Mouse (Mus musculus): ENCODE measurements around the gene Tmem221. TPM values are rescaled to one million over a fixed set of nuclear protein-coding genes. Genes with fewer than 3 reads are reported as not detected.

The Tmem221 gene
- total and polyA plus RNA-seq, 3 experiments = 1.7 to 5.1 TPM; not detected in 1

DNA sequence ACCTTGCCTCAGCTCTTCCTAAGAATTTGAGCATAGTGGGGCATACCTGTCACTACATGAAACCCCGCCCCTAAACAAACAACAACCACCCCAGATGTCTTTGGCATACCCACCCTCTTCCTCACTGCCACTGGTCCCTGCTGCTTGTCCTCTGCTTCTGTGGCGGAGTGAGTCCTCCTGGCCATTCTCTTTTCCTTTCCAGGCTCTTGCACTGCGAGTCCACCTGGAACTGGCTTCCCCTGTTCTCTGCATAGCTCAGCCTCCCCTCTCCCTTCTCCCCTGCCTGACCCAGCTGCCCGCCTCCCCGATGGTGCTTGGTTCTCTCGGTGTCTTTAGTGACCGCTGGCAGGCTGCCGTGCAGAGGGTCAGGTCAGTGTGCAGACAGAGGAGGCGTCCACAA is 14.9 kb downstream of the Tmem221 start:
- H3K9ac ChIP-seq (ENCODE audit: control insufficient read depth, low read depth, low read length, poor library complexity, severe bottlenecking) = no peak overlapping the region
- H3K4me3 ChIP-seq (ENCODE audit: control insufficient read depth in 1 of 2, insufficient read depth in 1 of 2, low read depth in 2 of 2, low read length in 2 of 2) = peak overlapping the region; percentile 88 to 93; a peak in 2 of 4 replicates
- H3K9me3 ChIP-seq (replicated peaks; ENCODE audit: insufficient read depth, low read length) = no peaks in the 10 kb centered on the region
- no peaks in the 10 kb centered on the region for H3K27me3 ChIP-seq (ENCODE audit: control insufficient read depth in 1 of 2, insufficient read depth in 2 of 2, low read length in 2 of 2)
- H3K36me3 ChIP-seq (ENCODE audit: control insufficient read depth in 1 of 2, insufficient read depth in 2 of 2, low read length in 2 of 2) = peaks cover 0 to 5% of the 10 kb centered on the region in 2 experiments; a peak in 2 of 4 replicates
- H3K4me1 ChIP-seq (ENCODE audit: control insufficient read depth in 1 of 2, insufficient read depth in 2 of 2, low read length in 2 of 2) = peaks cover 2 to 8% of the 10 kb centered on the region in 2 experiments; a peak in 1 of 4 replicates
- no peak overlapping the region for H3K27ac ChIP-seq (ENCODE audit: control insufficient read depth, low read depth, low read length)
- 0 out of 2 replicates have a peak, but pooled peaks cover 6% of the 10 kb centered on the region for H3K79me2 ChIP-seq (ENCODE audit: control insufficient read depth, insufficient read depth, low read length, poor library complexity)
- TF ChIP-seq POLR2A (IDR thresholded peaks at IDR 0.05; ENCODE audit: control insufficient read depth in 1 of 2, insufficient read depth in 1 of 2, low read depth in 1 of 2, low read length in 2 of 2, poor library complexity in 1 of 2) = no peak
- no peak for TF ChIP-seq SMC3 (IDR thresholded peaks at IDR 0.05; ENCODE audit: low read depth, low read length)
- no peak for TF ChIP-seq MYC (IDR thresholded peaks at IDR 0.05; ENCODE audit: low read depth, low read length)
- no peak for TF ChIP-seq ZNF384 (IDR thresholded peaks at IDR 0.05; ENCODE audit: low read depth, low read length)
- TF ChIP-seq CTCF (IDR thresholded peaks at IDR 0.05 in 2 of 3, conservative IDR thresholded peaks at IDR 0.05 in 1 of 3; ENCODE audit: control insufficient read depth in 1 of 3, insufficient read depth in 1 of 3, low read depth in 2 of 3, low read length in 3 of 3, poor library complexity in 1 of 3, severe bottlenecking in 1 of 3) = no peak
- TF ChIP-seq MAX (IDR thresholded peaks at IDR 0.05; ENCODE audit: low read length) = no peak
- no peak for TF ChIP-seq ELF1 (IDR thresholded peaks at IDR 0.05; ENCODE audit: low read depth, low read length)
- no peak for TF ChIP-seq ETS1 (IDR thresholded peaks at IDR 0.05; ENCODE audit: low read depth, low read length)
- no peak for TF ChIP-seq MAZ (IDR thresholded peaks at IDR 0.05; ENCODE audit: low read depth, low read length)
- TF ChIP-seq GATA1 (IDR thresholded peaks at IDR 0.05; ENCODE audit: low read depth, low read length) = no peak
- TF ChIP-seq TCF12 (IDR thresholded peaks at IDR 0.05; ENCODE audit: low read depth, low read length) = no peak
- TF ChIP-seq NELFE (IDR thresholded peaks at IDR 0.05; ENCODE audit: low read depth, low read length) = no peak
- no peak for DNase-seq (ENCODE audit: low read depth, low spot score)

GRCm38 (mm10) chr8:71542632-71543343 is 15.9 kb downstream of the Tmem221 start, which contains the start of gene Mvb12a:
Mvb12a (plus strand) TSS chr8:71542922.
- Histone ChIP-seq H3K27ac (ENCODE audit: control insufficient read depth, low read depth, low read length) (no peak within 1 kb of the TSS), H3K4me1 (ENCODE audit: control insufficient read depth in 1 of 2, insufficient read depth in 2 of 2, low read length in 2 of 2) (peaks cover 2 to 8% of the 10 kb centered on the region in 2 experiments; a peak in 2 of 4 replicates), H3K4me3 (ENCODE audit: control insufficient read depth in 1 of 2, insufficient read depth in 1 of 2, low read depth in 2 of 2, low read length in 2 of 2) (peak within 1 kb of the TSS; percentile 88 to 93)
- TF ChIP-seq ZC3H11A (IDR thresholded peaks at IDR 0.05; ENCODE audit: low read depth, low read length) (no peak), E2F4 (IDR thresholded peaks at IDR 0.05; ENCODE audit: borderline replicate concordance, low read depth, low read length) (peak; percentile 80; the same call in 1 of the 2 replicates), CHD1 (IDR thresholded peaks at IDR 0.05; ENCODE audit: low read depth, low read length) (no peak), NRF1 (IDR thresholded peaks at IDR 0.05; ENCODE audit: insufficient read depth, low read depth, low read length, poor library complexity, severe bottlenecking) (peak; percentile 94), POLR2AphosphoS5 (IDR thresholded peaks at IDR 0.05; ENCODE audit: borderline replicate concordance, low read depth, low read length) (no peak), TAL1 (IDR thresholded peaks at IDR 0.05; ENCODE audit: low read length) (no peak), TBP (IDR thresholded peaks at IDR 0.05; ENCODE audit: low read depth, low read length) (0 out of 2 replicates have a peak, but pooled peaks have one; percentile 22), CTCF (IDR thresholded peaks at IDR 0.05 in 2 of 3, conservative IDR thresholded peaks at IDR 0.05 in 1 of 3; ENCODE audit: control insufficient read depth in 1 of 3, insufficient read depth in 1 of 3, low read depth in 2 of 3, low read length in 3 of 3, poor library complexity in 1 of 3, severe bottlenecking in 1 of 3) (peak in 1 of 3 experiments; percentile 3; a peak in 1 of 6 replicates), ZNF384 (IDR thresholded peaks at IDR 0.05; ENCODE audit: low read depth, low read length) (no peak), POLR2AphosphoS2 (IDR thresholded peaks at IDR 0.05; ENCODE audit: low read length) (no peak), RAD21 (IDR thresholded peaks at IDR 0.05; ENCODE audit: low read depth, low read length) (no peak), NELFE (IDR thresholded peaks at IDR 0.05; ENCODE audit: low read depth, low read length) (peak; percentile 53; the same call in 1 of the 2 replicates), KAT2A (conservative IDR thresholded peaks at IDR 0.05; ENCODE audit: low read depth, low read length) (peak; percentile 96; the same call in 1 of the 2 replicates), BHLHE40 (IDR thresholded peaks at IDR 0.05; ENCODE audit: borderline replicate concordance, low read depth, low read length) (no peak), MAFK (IDR thresholded peaks at IDR 0.05; ENCODE audit: borderline replicate concordance, low read depth, low read length) (no peak), CHD2 (IDR thresholded peaks at IDR 0.05; ENCODE audit: low read length) (peak; percentile 19; the same call in 1 of the 2 replicates), MAZ (IDR thresholded peaks at IDR 0.05; ENCODE audit: low read depth, low read length) (peak; percentile 75), RCOR1 (IDR thresholded peaks at IDR 0.05; ENCODE audit: low read depth, low read length) (peak; percentile 52; the same call in 1 of the 2 replicates), ZMIZ1 (IDR thresholded peaks at IDR 0.05; ENCODE audit: low read depth, low read length) (no peak), TCF12 (IDR thresholded peaks at IDR 0.05; ENCODE audit: low read depth, low read length) (peak; percentile 43; the same call in 1 of the 2 replicates), POLR2A (IDR thresholded peaks at IDR 0.05; ENCODE audit: control insufficient read depth in 1 of 2, insufficient read depth in 1 of 2, low read depth in 1 of 2, low read length in 2 of 2, poor library complexity in 1 of 2) (peak in 1 of 2 experiments; percentile 33; a peak in 1 of 4 replicates), MYC (IDR thresholded peaks at IDR 0.05; ENCODE audit: low read depth, low read length) (peak; percentile 60; the same call in 1 of the 2 replicates), USF1 (IDR thresholded peaks at IDR 0.05; ENCODE audit: low read depth, low read length) (peak; percentile 82)

More at GRCm38 (mm10) chr8:71542632-71543343, 15.9 kb downstream of the Tmem221 start, which contains the start of gene Mvb12a:
- peak; percentile 99 for DNase-seq (ENCODE audit: low read depth, low spot score)
- Histone ChIP-seq H3K27me3 (ENCODE audit: control insufficient read depth in 1 of 2, insufficient read depth in 2 of 2, low read length in 2 of 2) (no peaks in the 10 kb centered on the region), H3K9me3 (replicated peaks; ENCODE audit: insufficient read depth, low read length) (no peaks in the 10 kb centered on the region), H3K79me2 (ENCODE audit: control insufficient read depth, insufficient read depth, low read length, poor library complexity) (0 out of 2 replicates have a peak, but pooled peaks cover 6% of the 10 kb centered on the region), H3K36me3 (ENCODE audit: control insufficient read depth in 1 of 2, insufficient read depth in 2 of 2, low read length in 2 of 2) (peaks cover 0 to 5% of the 10 kb centered on the region in 2 experiments; a peak in 2 of 4 replicates), H3K9ac (ENCODE audit: control insufficient read depth, low read depth, low read length, poor library complexity, severe bottlenecking) (peak within 1 kb of the TSS; percentile 74)
